Mouse (Mus musculus): ENCODE measurements around the gene Ehmt2. TPM values are rescaled to one million over a fixed set of nuclear protein-coding genes. Genes with fewer than 3 reads are reported as not detected.
A peak's percentile ranks its signal among the peaks of the same experiment; 100 is the strongest.
"Not testable (repeated sequence)": the region's sequence is repeated elsewhere in the genome, so short reads cannot be mapped to it uniquely, and the experiment has no call there.

Gene Ehmt2
- polyA plus RNA-seq, 1 experiment from 2014 or later = 93.7 TPM

DNA sequence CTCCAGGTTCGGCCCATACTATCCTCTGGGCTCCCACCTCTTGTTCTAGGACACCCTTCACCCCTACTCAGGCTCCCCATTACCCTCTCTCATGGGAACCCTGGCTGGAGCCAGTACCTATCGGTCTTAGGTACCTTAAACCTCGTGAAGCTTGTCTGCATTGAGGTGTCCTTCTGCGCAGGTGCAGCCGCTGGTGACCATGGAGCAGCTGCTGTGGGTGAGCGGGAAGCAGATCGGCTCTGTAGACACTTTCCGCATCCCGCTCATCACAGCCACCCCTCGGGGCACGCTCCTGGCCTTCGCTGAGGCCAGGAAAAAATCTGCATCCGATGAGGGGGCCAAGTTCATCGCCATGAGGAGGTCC, 33.4 kb downstream of the Ehmt2 start:
- Histone ChIP-seq H3K27me3 (no peaks in the 10 kb centered on the region), H3K36me3 (peaks cover 16% of the 10 kb centered on the region), H3K4me2 (peak overlapping the region; percentile 94), H3K9me3 (replicated peaks) (no peaks in the 10 kb centered on the region), H3K4me1 (peaks cover 30% of the 10 kb centered on the region), H3K4me3 (replicated peaks) (peak overlapping the region; percentile 73), H3K9ac (peak overlapping the region; percentile 72), H3K27ac (peak overlapping the region; percentile 66)
- no peak; the same call in 1 of the 2 replicates for ATAC-seq (replicated peaks; ENCODE audit: low FRiP score)
- 15% methylated on average over 14 of the region's 14 CpGs for WGBS

- Histone ChIP-seq H3K36me3 (peaks cover 17% of the 10 kb centered on the region), H3K9ac (peak overlapping the region; percentile 72), H3K4me2 (peak overlapping the region; percentile 94), H3K9me3 (replicated peaks) (no peaks in the 10 kb centered on the region), H3K4me1 (peaks cover 30% of the 10 kb centered on the region), H3K27me3 (no peaks in the 10 kb centered on the region), H3K27ac (no peak overlapping the region), H3K4me3 (replicated peaks) (peak overlapping the region; percentile 73)
- ATAC-seq (replicated peaks; ENCODE audit: low FRiP score) = no peak
- 91% methylated on average over 8 of the region's 8 CpGs for WGBS
Measured at GRCm38 (mm10) chr17:34932287-34932686, 34.0 kb downstream of the Ehmt2 start.

GRCm38 (mm10) chr17:34934031-34934430, 35.8 kb downstream of the Ehmt2 start:
- peak overlapping the region; percentile 29 for H3K4me2 ChIP-seq
- no peaks in the 10 kb centered on the region for H3K9me3 ChIP-seq (replicated peaks)
- H3K27ac ChIP-seq = peak overlapping the region; percentile 45; the same call in 1 of the 2 replicates
- ATAC-seq (replicated peaks; ENCODE audit: low FRiP score) = no peak
- no peak overlapping the region; the same call in 1 of the 2 replicates for H3K9ac ChIP-seq
- H3K36me3 ChIP-seq = peaks cover 18% of the 10 kb centered on the region
- 58% methylated on average over 24 of the region's 24 CpGs for WGBS
- H3K4me3 ChIP-seq (replicated peaks) = peak overlapping the region; percentile 2; the same call in 1 of the 2 replicates
- peaks cover 30% of the 10 kb centered on the region for H3K4me1 ChIP-seq
- no peaks in the 10 kb centered on the region for H3K27me3 ChIP-seq

DNA sequence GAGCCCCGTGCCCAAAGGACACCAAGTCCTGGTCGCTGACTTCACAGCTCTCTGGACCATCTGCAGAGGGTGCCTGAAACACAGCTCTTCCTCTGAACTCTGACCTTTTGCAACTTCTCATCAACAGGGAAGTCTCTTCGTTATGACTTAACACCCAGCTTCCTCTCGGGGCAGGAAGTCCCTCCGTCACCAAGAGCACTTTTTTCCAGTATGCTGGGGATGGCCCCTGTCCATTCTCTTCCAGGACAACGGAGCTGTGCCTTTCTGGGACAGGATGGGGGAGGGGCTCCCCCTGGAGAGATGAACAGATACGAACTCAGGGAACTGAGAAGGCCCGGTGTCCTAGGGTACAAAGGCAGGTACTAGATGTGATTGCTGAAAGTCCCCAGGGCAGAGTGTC, 36.6 kb downstream of the Ehmt2 start:
- 48% methylated on average over 8 of the region's 8 CpGs for WGBS

GRCm38 (mm10) chr17:34937960-34938505, 39.8 kb downstream of the Ehmt2 start:
- WGBS = 77% methylated on average over 6 of the region's 6 CpGs
- no peaks in the 10 kb centered on the region for H3K9me3 ChIP-seq (replicated peaks)
- H3K27ac ChIP-seq = no peak overlapping the region
- no peak overlapping the region for H3K4me2 ChIP-seq
- peaks cover 16% of the 10 kb centered on the region for H3K36me3 ChIP-seq
- H3K4me3 ChIP-seq (replicated peaks) = no peak overlapping the region
- no peak overlapping the region for H3K9ac ChIP-seq
- H3K27me3 ChIP-seq = no peaks in the 10 kb centered on the region
- ATAC-seq (replicated peaks; ENCODE audit: low FRiP score) = no peak
- H3K4me1 ChIP-seq = peaks cover 23% of the 10 kb centered on the region

More for the DNA sequence above, 36.6 kb downstream of the Ehmt2 start:
- Histone ChIP-seq H3K4me1 (peaks cover 30% of the 10 kb centered on the region), H3K27me3 (no peaks in the 10 kb centered on the region), H3K36me3 (peaks cover 18% of the 10 kb centered on the region), H3K27ac (peak overlapping the region; percentile 45; the same call in 1 of the 2 replicates), H3K9ac (no peak overlapping the region), H3K4me2 (peak overlapping the region; percentile 29; the same call in 1 of the 2 replicates), H3K9me3 (replicated peaks) (no peaks in the 10 kb centered on the region), H3K4me3 (replicated peaks) (no peak overlapping the region)
- no peak for ATAC-seq (replicated peaks; ENCODE audit: low FRiP score)

GRCm38 (mm10) chr17:34941344-34942041, 43.2 kb downstream of the Ehmt2 start:
- no peaks in the 10 kb centered on the region for H3K9me3 ChIP-seq (replicated peaks)
- ATAC-seq (replicated peaks; ENCODE audit: low FRiP score) = peak; percentile 68
- H3K27me3 ChIP-seq = no peaks in the 10 kb centered on the region
- peak overlapping the region; percentile 61 for H3K4me2 ChIP-seq
- peak overlapping the region; percentile 38 for H3K4me3 ChIP-seq (replicated peaks)
- WGBS = 4% methylated on average over 15 of the region's 15 CpGs
- H3K27ac ChIP-seq = peak overlapping the region; percentile 84
- H3K36me3 ChIP-seq = 0 out of 2 replicates have a peak, but pooled peaks cover 2% of the 10 kb centered on the region
- H3K9ac ChIP-seq = peak overlapping the region; percentile 19
- peaks cover 16% of the 10 kb centered on the region for H3K4me1 ChIP-seq

DNA sequence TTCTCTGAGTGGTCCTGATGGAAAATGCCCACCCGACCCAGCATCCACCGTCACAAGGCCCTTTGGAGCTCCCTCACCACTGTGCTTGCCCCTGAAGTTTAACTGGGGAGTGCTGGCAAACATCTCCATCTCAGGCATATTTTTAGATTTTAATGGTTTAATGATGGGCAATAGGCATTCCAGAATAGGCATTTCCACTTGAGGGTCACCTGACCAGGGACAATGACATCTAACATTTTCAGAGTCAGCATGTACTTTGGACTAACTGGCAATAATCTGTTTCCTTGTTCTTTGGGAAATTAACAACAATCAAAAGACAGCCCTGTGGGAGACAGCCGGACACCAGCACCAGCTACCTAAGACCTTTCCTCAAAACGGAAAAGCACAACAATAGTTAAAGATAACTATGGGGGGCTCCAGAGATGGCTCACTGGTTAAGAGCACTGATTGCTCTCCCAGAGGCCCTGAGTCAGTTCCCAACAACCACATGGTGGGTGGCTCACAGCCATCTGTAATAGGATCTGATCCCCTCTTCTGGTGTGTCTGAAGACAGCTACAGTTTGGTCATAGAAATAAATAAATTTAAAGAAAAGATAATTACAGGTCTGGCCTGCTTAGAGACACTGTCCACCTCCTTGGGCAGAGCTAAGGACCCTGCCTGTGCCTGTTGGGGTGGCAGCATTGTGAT, 45.0 kb downstream of the Ehmt2 start:
- no peak overlapping the region for H3K4me2 ChIP-seq
- no peak overlapping the region for H3K27ac ChIP-seq
- no peak overlapping the region for H3K9ac ChIP-seq
- no peak for ATAC-seq (replicated peaks; ENCODE audit: low FRiP score)
- H3K9me3 ChIP-seq (replicated peaks) = no peaks in the 10 kb centered on the region
- no peaks in the 10 kb centered on the region for H3K36me3 ChIP-seq
- whole genome bisulfite sequencing = 83% methylated on average over 4 of the region's 4 CpGs
- H3K27me3 ChIP-seq = no peaks in the 10 kb centered on the region
- no peak overlapping the region for H3K4me3 ChIP-seq (replicated peaks)
- H3K4me1 ChIP-seq = peaks cover 16% of the 10 kb centered on the region

GRCm38 (mm10) chr17:34944362-34944761, 46.1 kb downstream of the Ehmt2 start:
- Histone ChIP-seq H3K36me3 (peaks cover 1% of the 10 kb centered on the region), H3K27ac (0 out of 2 replicates have a peak overlapping the region, but pooled peaks have one; percentile 29), H3K9me3 (replicated peaks) (no peaks in the 10 kb centered on the region), H3K4me2 (no peak overlapping the region), H3K9ac (no peak overlapping the region), H3K4me3 (replicated peaks) (no peak overlapping the region), H3K4me1 (peaks cover 16% of the 10 kb centered on the region), H3K27me3 (no peaks in the 10 kb centered on the region)
- no peak for ATAC-seq (replicated peaks; ENCODE audit: low FRiP score)

DNA sequence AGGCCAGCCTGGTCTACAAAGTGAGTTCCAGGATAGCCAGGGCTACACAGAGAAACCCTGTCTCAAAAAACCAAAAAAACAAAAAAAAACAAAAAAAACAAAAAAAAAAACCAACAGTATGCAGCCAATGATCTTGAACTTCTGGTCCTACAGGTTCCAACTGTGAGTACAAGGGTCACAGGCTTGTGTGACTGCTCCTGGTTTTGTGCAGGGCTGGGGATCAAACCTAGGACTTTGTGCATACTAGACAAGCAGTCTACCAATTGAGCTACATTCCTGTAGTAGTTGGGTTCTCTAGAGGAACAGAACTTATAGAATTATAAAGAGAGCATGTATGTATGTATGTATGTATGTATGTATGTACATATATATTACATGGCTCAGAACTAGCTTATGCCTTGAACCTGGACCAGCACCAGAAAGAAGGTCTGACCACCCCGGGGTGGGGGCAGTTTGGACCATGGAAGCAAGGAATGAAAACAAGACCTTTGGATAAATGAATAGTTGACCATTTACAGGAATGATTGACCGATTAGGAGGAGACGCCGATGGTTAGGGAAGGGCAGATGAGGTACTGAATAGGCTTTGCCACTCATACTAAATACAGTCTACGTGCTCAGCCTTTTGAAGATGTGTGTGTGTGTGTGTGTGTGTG, 48.3 kb downstream of the Ehmt2 start:
- Histone ChIP-seq H3K9ac (no peak overlapping the region), H3K27me3 (no peaks in the 10 kb centered on the region), H3K4me2 (no peak overlapping the region), H3K9me3 (replicated peaks) (no peaks in the 10 kb centered on the region), H3K36me3 (peaks cover 22% of the 10 kb centered on the region), H3K27ac (peak overlapping the region; percentile 14; the same call in 1 of the 2 replicates), H3K4me3 (replicated peaks) (no peak overlapping the region), H3K4me1 (peaks cover 26% of the 10 kb centered on the region)
- 86% methylated on average over 5 of the region's 5 CpGs for WGBS
- ATAC-seq (replicated peaks; ENCODE audit: low FRiP score) = no peak

GRCm38 (mm10) chr17:34947606-34948005, 49.3 kb downstream of the Ehmt2 start:
- H3K27me3 ChIP-seq = no peaks in the 10 kb centered on the region
- H3K27ac ChIP-seq = 0 out of 2 replicates have a peak overlapping the region, but pooled peaks have one; percentile 69
- no peak for ATAC-seq (replicated peaks; ENCODE audit: low FRiP score)
- H3K4me1 ChIP-seq = peaks cover 21% of the 10 kb centered on the region
- WGBS = 30% methylated on average over 8 of the region's 8 CpGs
- peaks cover 22% of the 10 kb centered on the region for H3K36me3 ChIP-seq
- H3K4me2 ChIP-seq = no peak overlapping the region
- H3K9ac ChIP-seq = no peak overlapping the region
- H3K9me3 ChIP-seq (replicated peaks) = no peaks in the 10 kb centered on the region
- no peak overlapping the region for H3K4me3 ChIP-seq (replicated peaks)

GRCm38 (mm10) chr17:34948721-34949552, 50.7 kb downstream of the Ehmt2 start:
- not testable (repeated sequence) for H3K4me3 ChIP-seq (replicated peaks); ATAC-seq (replicated peaks; ENCODE audit: low FRiP score); H3K9me3 ChIP-seq (replicated peaks); H3K27me3 ChIP-seq; H3K9ac ChIP-seq; H3K4me2 ChIP-seq
- Histone ChIP-seq H3K36me3 (peaks cover 22% of the 10 kb centered on the region), H3K27ac (peak overlapping the region; percentile 93), H3K4me1 (peaks cover 25% of the 10 kb centered on the region)
- 61% methylated on average over 9 of the region's 9 CpGs for WGBS

Measured in kidney, embryonic 15.5 days (tissue).